Mouse (Mus musculus): Measurements from ENCODE around the gene Gm13889. TPM values are rescaled to one million over a fixed set of nuclear protein-coding genes. Genes with fewer than 3 reads are reported as not detected.

Gene Gm13889
- 7.5 and 12.2 TPM in 2 replicates for polyA plus RNA-seq (2012; rRNA removed)

DNA sequence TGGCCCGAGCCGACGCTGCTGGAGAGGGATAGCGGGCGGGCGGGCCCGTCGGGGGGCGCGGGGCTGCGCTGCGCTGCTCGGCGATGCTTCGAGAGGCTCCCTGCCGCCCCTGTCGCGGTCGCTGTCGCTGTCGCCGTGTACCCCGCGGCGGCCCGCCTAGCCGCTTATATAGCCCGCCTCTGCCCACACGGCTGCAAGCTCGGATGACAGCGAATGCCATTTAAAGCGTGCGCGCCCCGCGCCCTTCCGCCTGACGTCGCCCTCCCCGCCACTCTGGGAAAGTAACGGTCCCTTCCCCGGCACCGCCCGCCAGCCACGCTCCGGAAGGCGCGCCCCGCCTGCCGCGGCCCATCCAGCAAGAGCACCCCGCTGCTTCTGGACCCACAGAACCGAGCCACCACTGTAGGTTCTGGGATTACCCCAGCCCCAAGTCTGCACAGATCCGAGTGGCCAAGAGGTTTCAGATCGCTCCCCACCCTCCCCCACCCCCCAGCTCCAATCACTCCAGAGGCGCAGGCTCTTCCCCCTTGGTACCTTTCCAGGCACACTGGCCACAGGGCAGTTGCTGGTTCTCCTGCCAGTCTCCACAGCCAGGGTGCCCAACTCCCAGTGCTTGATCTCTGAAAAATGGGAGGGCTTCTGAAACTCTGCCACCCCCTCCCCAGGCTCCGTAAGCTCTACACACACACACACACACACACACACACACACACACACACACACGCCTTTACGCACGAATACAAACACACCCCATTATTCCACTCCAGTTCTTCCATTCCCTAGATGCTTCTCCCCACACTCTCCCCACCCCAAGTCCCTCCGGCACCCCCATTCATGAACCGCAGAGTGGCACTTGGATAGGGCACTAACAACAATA lies at the start of gene Gm13889:
Gene Gm13889, minus strand, starts transcription at position 294 of the 877 bp plus-strand sequence.

DNA sequence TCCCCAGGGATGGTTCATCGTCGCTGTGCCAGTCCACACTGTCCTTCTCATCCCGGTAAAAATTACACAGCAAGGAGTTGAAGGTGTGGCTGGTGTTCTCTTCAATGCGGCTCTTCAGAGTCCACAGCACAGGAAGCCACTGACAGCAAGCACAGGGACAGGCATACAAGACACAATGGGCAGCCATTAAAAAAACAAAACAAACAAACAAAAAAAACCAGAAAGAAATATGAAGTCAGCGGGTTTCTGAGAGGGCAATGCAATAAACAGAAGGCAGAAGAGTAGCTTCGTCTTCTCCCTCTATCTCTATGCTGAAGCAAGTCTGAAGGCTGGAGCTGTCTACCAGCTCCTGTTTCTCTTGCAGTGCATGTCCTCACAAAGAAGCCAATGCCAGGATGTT lies 39.3 kb upstream of the Gm13889 start, which contains the start of gene Gm27027:
Gene Gm27027, minus strand, starts transcription at position 101 of the 400 bp plus-strand sequence.

Other genes with a start within 250 kb of the Gm13889 start
- 29.0 and 40.0 TPM in 2 replicates for gene Ext2, start 134.6 kb downstream of the Gm13889 start, polyA plus RNA-seq (2012; rRNA removed)
- 25.8 and 28.3 TPM in 2 replicates for gene Accs, start 107.3 kb downstream of the Gm13889 start, polyA plus RNA-seq (2012; rRNA removed)
- 0.11 TPM in 1 of 2 replicates, not detected in the other for gene Accsl, start 88.0 kb downstream of the Gm13889 start, polyA plus RNA-seq (2012; rRNA removed)
- gene Gm27027, start 39.2 kb upstream of the Gm13889 start, polyA plus RNA-seq (2012; rRNA removed), result not detected in 2 replicates
- 37.9 and 63.9 TPM in 2 replicates for gene Alkbh3, start 53.6 kb upstream of the Gm13889 start, polyA plus RNA-seq (2012; rRNA removed)
- 52.2 and 79.8 TPM in 2 replicates for gene Hsd17b12, start 200.8 kb upstream of the Gm13889 start, polyA plus RNA-seq (2012; rRNA removed)

All from central nervous system, embryonic 11.5 days (tissue).